Mouse (Mus musculus): ENCODE results near the gene Sf1.

Gene Sf1

DNA sequence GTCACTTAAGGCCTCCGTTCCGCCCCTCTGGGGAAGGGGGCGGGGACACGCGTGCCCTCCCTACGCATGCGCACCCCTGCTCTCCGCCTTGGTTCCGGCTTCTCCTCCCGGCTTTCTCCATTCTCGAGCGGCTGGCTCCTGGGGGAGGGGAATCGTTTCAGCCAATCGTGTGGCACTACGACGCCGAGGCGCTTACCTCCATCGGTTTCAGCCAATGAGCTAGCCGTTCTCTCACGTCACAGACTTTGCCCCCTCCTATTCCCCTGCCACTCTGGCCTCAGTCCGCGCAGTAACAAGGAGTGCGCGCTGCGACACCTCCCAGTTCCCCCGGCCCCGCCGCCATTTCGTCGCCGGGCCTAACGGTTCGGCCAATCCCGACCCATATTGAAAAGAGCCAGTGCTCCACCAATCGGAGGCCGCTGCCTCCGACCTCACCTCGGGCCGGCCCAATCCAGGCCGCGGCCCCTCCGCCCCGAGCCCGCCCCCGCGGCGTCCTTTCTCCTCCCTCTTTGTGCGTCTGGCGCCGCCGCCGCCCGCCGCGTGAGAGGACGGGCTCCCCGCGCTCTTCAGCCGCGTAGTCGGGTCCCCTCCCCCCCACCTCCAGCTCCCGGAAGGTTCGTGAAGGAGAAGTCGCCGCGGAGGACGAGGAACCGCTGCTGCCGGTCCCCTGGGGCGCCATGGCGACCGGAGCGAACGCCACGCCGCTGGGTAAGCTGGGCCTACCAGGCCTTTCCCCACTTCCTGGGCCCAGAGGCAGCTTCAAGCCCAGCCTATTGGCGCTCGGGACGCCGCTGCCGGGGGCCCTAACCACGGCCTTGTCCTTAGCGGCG, at the start of gene Sf1:
Gene Sf1, plus strand, starts transcription at position 280 of the 830 bp plus-strand sequence.
- peak; percentile 99 to 100 for DNase-seq (ENCODE audit: low spot score in 2 of 2)

DNA sequence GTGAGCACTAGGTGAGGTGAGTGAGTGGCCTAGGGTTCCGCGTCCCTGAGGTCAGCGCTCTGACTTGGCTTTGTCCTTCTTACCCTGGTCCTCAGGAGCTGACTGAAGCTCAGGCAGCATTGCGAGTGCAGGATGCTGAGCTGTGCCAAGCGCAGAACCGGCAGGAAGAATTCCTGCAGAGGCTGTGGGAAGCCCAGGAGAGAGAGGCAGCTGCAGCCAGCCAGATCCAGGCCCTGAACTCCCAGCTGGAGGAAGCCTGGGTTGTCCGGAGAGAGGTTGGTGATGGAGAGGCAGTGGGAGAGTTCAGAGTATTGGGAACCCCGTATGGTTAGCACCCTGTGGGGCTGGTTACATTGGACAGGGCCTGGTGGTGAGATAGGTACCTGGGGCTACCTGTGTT, 49.7 kb upstream of the Sf1 start:
- DNase-seq (ENCODE audit: low spot score in 2 of 2) = no peak

DNA sequence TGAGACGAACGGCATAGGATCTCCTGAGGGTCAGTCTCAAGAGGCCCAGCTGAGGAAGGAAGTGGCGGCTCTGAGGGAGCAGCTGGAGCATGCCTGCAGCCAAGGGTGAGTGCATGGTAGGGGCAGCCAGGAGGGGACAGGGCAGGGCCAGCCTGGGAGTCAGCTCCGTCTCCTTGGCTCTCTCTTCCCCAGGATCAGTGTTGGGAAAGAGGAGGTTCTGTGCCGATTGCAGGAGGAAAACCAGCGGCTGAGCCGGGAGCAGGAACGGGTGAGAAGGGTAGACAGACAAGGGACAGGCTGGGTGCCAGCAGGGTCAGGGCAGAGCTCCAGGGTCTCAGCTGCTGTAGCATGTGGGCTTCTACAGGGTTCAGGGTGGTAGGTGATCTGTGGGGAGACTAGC, 49.0 kb upstream of the Sf1 start:
- DNase-seq (ENCODE audit: low spot score in 2 of 2) = no peak

DNA sequence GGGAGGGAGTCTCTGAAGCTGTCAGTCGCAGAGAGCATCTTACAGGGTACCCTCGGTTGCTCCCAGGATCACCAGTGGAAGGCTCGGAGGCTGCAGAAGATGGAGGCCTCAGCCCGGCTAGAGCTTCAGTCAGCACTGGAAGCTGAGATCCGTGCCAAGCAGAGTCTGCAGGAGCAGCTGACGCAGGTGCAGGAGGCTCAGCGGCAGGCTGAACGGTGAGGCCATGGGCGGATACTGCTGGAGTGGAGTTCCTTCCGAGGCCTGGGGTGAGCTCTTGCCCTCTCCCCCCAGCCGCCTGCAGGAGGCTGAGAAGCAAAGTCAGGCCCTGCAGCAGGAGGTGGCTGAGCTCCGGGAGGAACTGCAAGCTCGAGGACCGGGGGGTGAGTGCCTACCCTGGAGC, 47.9 kb upstream of the Sf1 start:
- no peak for DNase-seq (ENCODE audit: low spot score in 2 of 2)

DNA sequence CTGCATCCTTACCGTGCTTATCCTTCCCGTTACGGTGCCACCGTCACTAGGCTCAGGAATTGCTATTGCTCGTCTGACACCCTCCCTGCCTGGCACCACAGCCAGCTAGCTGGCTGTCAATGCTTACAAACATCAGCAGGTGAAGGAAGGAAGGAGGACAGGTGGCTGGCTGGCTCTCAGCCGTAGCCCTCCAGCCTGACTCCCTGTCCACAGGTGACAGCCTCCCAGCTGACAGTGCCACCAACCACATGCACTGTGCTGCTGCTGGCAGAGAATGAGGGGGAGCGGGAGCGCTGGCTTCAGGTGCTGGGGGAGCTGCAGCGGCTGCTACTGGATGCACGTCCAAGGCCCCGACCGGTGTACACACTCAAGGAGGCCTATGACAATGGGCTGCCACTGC, 45.3 kb upstream of the Sf1 start:
- DNase-seq (ENCODE audit: low spot score in 2 of 2) = no peak

DNA sequence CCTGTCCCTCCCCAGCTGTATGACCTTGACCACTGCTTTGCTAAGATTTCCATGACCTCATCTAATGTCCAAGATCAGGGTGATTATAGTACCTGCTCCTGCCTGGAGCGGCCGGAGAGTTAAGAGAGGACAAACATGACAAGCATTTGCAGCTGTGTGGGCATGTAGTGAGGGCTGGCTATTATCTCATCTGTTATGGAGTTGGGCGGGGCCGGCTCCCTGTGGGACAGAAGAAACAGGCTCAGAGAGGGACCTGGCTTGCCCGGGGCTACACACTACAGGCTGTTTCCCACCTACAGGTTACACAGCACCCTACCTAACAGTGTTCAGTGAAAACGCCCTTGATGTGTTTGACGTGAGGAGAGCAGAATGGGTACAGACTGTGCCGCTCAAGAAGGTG, 42.1 kb upstream of the Sf1 start:
- DNase-seq (ENCODE audit: low spot score in 2 of 2) = no peak

DNA sequence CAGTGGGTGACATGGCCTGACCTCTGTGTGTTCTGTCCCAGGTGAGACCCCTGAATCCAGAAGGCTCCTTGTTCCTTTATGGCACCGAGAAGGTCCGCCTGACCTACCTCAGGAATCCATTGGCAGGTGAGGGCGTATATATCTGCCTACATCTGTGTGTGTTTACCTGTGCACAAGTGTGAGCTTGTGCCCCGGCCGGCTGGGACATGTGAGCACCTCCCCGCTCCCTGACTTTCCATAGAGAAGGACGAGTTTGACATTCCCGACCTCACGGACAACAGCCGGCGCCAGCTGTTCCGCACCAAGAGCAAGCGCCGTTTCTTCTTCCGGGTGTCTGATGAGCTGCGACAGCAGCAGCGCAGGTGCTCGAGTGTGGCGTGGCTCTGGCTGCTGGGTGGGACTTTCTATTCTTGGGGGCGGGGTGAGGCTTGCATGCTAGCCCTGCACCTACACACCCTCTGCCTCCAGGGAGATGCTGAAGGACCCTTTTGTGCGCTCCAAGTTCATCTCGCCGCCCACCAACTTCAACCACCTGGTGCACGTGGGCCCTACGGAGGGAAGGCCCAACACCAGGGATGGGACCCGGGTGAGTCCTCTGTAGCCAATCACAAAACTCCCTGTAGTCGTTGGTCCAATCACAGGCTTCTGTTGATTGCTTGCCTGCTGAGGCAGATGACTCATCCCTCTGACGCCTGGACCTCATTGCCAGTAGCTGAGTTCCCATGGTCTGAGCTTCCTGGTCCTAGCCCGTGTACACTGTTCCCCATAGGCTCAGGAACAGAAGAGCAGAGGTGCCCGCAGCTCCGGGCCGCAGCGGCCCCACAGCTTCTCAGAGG, 41.5 kb upstream of the Sf1 start:
- DNase-seq (ENCODE audit: low spot score in 2 of 2) = peak; percentile 63 to 68

DNA sequence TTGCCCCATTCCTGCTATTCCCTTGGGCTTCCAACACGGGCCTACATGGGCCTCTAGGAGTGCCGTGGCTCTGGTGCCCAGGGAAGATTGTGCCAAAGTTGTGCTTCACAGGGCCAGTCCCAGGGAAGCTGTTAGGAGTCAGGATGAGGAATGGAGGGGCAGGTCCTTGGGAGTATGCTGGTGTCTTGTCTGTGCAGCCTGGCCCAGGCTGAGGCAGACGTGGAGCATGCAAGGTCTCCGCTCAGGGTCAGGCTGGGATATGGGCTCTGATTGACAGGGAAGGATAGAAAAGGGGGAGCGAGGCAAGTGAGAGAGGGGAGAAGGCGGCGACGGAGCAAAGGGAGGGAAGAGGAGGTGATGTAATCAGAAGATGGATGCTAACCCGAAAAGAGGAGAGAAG, 38.7 kb upstream of the Sf1 start:
- DNase-seq (ENCODE audit: low spot score in 2 of 2) = no peak

DNA sequence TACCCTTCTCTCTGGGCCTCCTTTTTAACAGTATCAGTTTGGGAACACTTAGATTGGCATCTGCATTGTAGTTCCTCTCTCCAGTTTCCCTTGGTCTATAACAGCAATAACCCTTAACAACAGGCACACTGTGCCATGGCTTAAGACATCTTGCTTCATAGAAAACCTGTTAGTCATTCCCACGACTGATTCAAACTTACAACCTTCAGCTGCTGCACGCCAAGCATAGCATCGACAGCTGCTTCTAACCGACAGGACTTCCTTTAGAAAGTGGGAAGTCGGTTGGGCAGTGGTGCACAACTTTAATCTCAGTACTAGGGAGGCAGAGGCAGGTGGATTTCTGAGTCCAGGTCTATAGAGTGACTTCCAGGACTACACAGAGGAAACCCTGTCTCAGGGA, 32.3 kb upstream of the Sf1 start:
- no peak for DNase-seq (ENCODE audit: low spot score in 2 of 2)

DNA sequence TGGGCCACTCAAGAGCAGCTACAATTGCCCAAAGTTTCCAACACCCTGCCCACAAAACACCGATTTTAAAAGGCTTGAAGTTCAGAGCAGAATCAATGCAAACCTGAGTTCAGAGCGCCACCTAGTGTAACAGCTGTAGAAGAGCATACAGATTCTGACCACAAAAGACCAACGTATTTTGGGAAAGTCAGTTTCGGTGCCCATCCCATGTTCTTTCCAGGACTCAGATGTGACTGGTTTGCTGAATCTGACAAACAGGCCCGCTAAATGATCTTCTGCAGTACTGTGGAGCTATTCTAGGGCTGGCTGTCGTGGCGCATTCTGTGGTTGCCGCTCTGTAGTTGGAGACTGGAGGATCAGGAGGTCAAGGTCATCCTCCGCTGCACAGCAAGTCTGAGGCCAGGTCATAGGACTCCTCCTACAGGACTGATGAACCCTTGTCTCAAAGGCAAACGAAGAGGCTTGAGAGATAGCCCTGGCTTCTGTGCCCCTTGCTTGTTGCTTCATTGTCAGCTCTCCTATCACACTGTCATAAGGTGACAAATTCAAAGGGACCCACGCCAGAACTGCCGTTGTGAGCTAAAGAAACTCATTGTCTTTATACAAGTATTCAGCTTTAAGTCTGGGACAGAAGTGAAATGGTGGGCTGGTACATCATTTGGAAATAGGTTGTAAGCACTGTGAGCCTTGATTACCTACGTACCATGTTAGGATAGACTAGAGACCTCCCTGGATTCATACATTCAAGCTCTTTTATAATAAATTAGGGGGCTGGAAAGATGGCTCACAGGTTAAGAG, 31.6 kb upstream of the Sf1 start:
- DNase-seq (ENCODE audit: low spot score in 2 of 2) = peak; percentile 33 to 55

DNA sequence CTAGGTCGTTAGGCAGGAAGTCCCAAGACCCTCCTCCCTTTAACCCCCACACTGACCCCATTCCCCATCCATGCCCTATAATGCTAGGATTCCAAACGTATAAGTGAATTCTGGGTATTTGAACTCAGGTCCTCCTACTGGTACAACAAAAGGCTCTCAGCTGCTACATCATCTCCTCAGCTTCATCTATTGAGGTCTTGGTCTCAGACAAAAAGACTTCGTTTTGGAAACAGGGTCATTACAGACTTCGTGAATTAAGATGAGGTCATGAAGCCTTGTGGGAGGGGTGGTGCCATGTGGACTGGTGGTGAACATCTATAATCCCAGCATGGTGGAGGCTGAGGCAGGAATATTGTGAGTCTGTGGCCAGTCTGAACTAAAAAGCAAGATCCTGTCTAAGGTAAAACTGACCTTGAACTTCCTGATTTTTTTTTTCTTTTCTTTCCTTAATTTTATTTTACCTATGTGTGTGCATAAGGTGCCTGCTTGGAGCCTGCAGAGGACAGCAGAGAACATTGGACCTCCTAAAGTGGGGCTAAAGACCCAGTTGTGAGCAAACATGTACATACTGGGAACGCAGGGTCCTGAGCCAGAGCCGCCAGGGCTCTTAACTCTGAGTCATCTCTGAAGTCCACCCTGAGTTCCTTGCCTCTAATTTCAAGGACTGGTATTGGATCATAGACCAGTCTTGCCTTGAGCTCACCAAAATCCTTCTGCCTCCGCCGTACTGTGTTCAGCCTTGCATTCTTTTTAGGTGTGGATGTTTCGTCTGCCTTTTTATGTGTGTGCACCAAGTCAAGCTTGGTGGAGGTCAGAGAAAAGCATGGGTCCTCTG, 29.5 kb upstream of the Sf1 start:
- no peak for DNase-seq (ENCODE audit: low spot score in 2 of 2)

DNA sequence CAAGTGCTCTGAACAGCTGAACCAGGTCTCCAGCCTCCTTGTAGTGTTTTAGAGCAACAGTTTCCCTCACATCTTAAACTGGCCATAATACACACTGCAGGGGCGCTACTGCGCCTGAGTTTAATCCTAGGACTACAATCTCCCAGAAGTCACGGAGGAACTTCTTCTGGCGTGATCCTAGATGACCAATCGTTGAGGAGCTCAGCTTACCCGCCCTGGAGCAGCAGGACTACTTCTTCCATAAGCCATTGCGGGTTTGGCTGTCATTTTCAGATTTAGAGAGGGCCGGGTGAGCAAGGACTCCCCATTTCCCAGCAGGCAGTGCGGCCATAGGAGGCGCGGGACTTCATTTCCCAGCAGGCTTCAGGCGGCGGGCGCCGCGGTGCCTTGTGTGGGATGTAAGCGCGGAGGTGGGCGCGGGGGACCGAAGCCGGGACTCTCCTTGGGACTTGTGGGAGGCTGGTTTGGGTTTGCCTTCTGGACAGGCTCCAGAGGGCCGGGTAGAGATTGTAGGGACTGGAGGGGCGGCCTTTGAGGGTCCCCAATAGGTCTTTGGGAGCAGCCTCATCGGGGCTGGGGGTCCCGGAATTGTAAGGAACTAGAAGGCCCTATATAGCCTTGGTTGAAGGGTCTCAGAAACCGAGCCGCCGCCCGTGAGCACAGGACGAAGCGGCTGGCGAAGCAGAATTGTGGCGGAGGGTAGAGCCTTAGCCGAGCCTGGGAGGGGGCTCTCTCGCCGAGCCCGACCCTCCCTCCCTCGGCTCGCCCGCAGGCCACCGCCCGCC, 28.6 kb upstream of the Sf1 start, which contains the start of gene Men1:
Gene Men1, plus strand, starts transcription at position 307 of the 785 bp plus-strand sequence.
- DNase-seq (ENCODE audit: low spot score in 2 of 2) = peak; percentile 85 to 93

DNA sequence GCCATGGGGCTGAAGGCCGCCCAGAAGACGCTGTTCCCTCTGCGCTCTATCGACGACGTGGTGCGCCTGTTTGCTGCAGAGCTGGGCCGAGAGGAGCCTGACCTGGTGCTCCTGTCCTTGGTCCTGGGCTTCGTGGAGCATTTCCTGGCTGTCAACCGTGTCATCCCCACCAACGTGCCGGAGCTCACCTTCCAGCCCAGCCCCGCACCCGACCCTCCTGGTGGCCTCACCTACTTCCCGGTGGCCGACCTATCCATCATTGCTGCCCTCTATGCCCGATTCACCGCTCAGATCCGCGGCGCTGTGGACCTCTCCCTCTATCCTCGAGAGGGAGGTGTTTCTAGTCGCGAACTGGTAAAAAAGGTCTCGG, 28.0 kb upstream of the Sf1 start:
- DNase-seq (ENCODE audit: low spot score in 2 of 2) = no peak

DNA sequence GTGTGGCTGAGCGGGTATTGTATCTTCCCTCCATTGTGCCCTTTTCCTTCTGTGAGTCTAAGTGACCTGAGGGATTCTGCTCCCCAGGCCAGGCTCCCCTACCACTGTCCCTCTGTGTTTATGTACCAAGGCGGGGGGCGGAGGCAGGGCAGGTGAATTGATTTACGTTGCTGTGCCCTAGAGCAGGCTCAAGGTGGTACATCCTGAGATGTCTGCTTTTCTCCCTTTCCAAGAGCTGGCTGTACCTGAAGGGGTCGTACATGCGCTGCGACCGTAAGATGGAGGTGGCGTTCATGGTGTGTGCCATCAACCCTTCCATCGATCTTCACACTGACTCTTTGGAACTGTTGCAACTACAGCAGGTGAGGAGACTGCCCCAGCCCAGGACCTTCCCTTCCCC, 26.6 kb upstream of the Sf1 start:
- no peak for DNase-seq (ENCODE audit: low spot score in 2 of 2)

DNA sequence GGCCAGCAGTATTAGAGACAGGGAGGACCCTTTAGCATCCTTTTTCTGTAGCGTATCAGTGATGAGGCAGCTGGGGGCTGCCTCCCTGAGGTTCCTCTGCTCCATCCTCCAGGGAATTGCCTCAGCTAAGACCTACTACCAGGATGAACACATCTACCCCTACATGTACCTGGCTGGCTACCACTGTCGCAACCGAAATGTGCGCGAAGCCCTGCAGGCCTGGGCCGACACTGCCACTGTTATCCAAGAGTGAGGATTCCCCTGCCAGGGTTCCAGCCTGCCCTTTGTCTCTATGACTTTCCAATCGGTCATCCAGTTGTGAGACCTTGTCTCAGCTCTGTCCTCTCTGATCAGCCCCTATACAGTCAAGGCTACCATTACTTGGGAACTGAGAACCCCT, 25.3 kb upstream of the Sf1 start:
- no peak for DNase-seq (ENCODE audit: low spot score in 2 of 2)

DNA sequence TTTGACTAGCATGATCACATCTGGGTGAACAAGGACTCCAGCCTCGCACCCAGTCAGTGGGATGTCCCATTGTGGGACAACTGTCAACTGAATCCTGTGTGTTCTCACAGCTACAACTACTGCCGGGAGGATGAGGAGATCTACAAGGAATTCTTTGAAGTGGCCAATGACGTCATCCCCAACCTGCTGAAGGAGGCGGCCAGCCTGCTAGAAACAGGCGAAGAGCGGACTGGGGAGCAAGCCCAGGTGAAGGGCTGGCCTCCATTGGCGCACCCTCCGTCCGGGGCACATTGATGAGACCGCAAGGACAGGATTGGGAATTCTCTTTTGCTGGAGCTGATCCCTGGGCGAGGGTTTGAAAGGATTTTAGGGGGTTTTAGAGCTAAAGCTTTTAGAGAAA, 24.8 kb upstream of the Sf1 start:
- no peak for DNase-seq (ENCODE audit: low spot score in 2 of 2)

DNA sequence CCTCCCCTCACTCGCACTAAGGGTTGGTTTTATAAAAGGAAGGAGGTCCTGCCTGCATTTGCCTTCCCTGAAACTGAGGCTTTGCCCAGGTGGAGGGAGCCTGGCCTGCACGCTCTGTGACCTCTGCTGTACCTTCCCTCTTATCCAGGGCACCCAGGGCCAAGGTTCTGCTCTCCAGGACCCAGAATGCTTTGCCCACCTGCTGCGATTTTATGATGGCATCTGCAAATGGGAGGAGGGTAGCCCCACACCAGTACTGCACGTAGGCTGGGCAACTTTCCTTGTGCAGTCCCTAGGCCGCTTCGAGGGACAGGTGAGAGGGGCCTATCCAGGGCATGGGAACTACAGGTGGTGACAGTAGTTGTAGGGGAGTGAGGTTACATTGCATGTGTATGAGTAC, 24.3 kb upstream of the Sf1 start:
- no peak for DNase-seq (ENCODE audit: low spot score in 2 of 2)

DNA sequence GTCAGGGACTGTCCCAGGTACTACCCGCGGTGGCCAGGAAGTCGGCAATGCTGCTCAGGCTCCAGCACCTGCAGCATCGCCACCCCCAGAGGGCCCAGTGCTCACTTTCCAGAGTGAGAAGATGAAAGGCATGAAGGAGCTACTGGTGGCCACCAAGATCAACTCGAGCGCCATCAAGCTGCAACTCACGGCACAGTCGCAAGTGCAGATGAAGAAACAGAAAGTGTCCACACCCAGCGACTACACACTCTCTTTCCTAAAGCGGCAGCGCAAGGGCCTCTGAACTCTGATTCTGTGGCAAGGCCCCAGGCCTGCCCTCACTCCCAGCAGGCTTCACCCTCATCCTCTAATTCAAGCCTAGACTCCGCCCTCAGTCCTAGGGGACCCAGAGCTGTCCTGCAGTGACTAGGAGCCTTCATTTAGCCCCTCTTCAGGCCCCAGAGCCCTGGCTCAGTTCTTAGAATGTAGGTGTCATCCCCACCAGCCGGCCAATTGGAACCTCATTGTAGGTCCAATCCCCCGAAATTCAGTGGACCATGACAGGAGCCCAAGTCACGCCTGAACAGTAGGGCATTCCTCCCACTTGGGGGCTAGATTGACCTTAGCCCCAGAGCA, 23.5 kb upstream of the Sf1 start:
- DNase-seq (ENCODE audit: low spot score in 2 of 2) = peak in 1 of 2 experiments; percentile 43

DNA sequence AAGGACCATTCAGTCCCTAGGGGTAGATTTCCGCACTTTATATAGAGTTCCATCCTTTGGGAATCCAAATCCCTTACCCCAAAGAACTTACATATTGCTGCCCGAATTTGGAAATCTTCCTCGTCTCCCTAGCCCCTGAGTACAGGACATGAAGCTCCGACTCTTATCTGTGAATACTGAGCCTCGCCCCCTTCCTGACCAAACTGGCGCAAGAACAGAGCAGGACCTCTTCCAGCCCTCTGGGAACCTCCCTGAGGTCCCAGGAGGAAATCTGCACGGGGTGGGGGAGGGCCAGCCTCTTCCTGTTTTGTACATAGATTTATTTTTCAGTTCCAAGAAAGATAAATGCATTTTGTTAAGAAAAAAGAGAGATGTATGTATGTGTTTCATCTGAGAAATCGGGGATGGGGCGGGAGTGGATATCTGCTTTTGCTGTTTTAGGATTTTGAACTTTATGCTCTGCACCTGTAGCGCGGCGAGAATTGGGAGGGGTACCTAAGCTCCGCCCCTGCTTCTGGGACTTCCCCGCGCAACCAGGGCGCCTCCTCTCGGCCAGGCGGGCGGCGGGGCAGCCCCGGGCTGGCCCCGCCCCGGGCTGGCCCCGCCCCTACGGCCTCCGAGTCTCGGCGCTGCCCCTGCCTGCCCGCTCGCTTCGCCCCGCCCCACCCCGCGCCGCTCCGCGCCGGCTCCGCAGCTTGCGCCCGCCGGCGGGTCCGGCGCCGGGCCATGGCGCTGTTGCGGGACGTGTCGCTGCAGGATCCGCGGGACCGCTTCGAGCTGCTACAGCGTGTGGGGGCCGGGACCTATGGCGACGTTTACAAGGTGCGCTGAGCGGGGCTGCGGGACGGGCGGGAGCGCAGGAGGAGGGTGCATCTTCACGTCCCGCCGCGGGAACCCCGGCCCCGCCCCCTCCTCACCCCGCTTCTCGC, 22.7 kb upstream of the Sf1 start, which contains the start of gene Map4k2:
Gene Map4k2, plus strand, starts transcription at position 612 of the 929 bp plus-strand sequence.
- DNase-seq (ENCODE audit: low spot score in 2 of 2) = peak; percentile 73 to 86
